Mouse (Mus musculus) left cerebral cortex, adult 8-10 months (tissue): ENCODE results near the gene Aox3. TPM values are rescaled to one million over a fixed set of nuclear protein-coding genes. Genes with fewer than 3 reads are reported as not detected.

Experiments used
- DNase-seq, 2 experiments: peaks; one replicate each; pipeline ENCODE4 v3.0.0; 2022; ENCODE audit warnings: low spot score in 2 of 2
- total RNA-seq, 4 experiments: library from RNA; stranded (reverse); gene quantifications; 2 replicates each; pipeline ENCODE4 v1.2.4; 2022

The Aox3 gene
- total RNA-seq, 4 experiments from 2014 or later: 3.3 to 4.1 (median 3.9) TPM

GRCm38 (mm10) chr1:58198386-58198785 is 85.5 kb downstream of the Aox3 start:
- no peak for DNase-seq

- DNase-seq: peak; percentile 16 to 38
Measured at GRCm38 (mm10) chr1:58210203-58210602, 97.3 kb downstream of the Aox3 start, which contains the start of gene Aox4. Gene Aox4, plus strand, starts transcription at chr1:58210397.

- no peak for DNase-seq
Measured at GRCm38 (mm10) chr1:58212805-58213204, 99.9 kb downstream of the Aox3 start.

- DNase-seq: no peak
Measured at GRCm38 (mm10) chr1:58213838-58214237, 100.9 kb downstream of the Aox3 start.

GRCm38 (mm10) chr1:58215353-58215752 is 102.4 kb downstream of the Aox3 start:
- no peak for DNase-seq

- no peak for DNase-seq
Measured at GRCm38 (mm10) chr1:58215956-58216532, 103.1 kb downstream of the Aox3 start.

- no peak for DNase-seq
Measured at GRCm38 (mm10) chr1:58221070-58221469, 108.1 kb downstream of the Aox3 start.

GRCm38 (mm10) chr1:58221879-58222278 is 108.9 kb downstream of the Aox3 start:
- no peak for DNase-seq

GRCm38 (mm10) chr1:58228086-58228485 is 115.2 kb downstream of the Aox3 start:
- no peak for DNase-seq

GRCm38 (mm10) chr1:58228916-58229315 is 116.0 kb downstream of the Aox3 start:
- DNase-seq: no peak

GRCm38 (mm10) chr1:58229774-58230173 is 116.8 kb downstream of the Aox3 start:
- no peak for DNase-seq

- no peak for DNase-seq
Measured at GRCm38 (mm10) chr1:58230542-58230941, 117.6 kb downstream of the Aox3 start.

- DNase-seq: no peak
Measured at GRCm38 (mm10) chr1:58235405-58235804, 122.5 kb downstream of the Aox3 start.

- no peak for DNase-seq
Measured at GRCm38 (mm10) chr1:58237527-58238299, 124.8 kb downstream of the Aox3 start.

GRCm38 (mm10) chr1:58238440-58238839 is 125.5 kb downstream of the Aox3 start:
- DNase-seq: no peak

GRCm38 (mm10) chr1:58238961-58239360 is 126.0 kb downstream of the Aox3 start:
- no peak for DNase-seq

GRCm38 (mm10) chr1:58240347-58240746 is 127.4 kb downstream of the Aox3 start:
- no peak for DNase-seq

- no peak for DNase-seq
Measured at GRCm38 (mm10) chr1:58244487-58244886, 131.6 kb downstream of the Aox3 start.

- no peak for DNase-seq
Measured at GRCm38 (mm10) chr1:58248518-58248917, 135.6 kb downstream of the Aox3 start.
